Mouse (Mus musculus) hindbrain, embryonic 10.5 days (tissue): ENCODE results near the gene Eif3d. TPM values are rescaled to one million over a fixed set of nuclear protein-coding genes. Genes with fewer than 3 reads are reported as not detected.

Experiments
- polyA plus RNA-seq: library from polyadenylated mRNA; unstranded; fragments of >200 nt; fragmentation: Nextera tagmentation; extraction: Ambion mirVana; gene quantifications from 2 replicates; pipeline ENCODE4 v1.2.1, GENCODE M21; 2016

Eif3d gene
- polyA plus RNA-seq, 1 experiment from 2014 or later, result 241 TPM

Other genes with a start within 250 kb of the Eif3d start
- not detected in 2 replicates for gene Apol9b, start 241.8 kb downstream of the Eif3d start, polyA plus RNA-seq
- 0.14 and 0.20 TPM in 2 replicates for gene Apol8, start 213.8 kb downstream of the Eif3d start, polyA plus RNA-seq
- 32.7 and 38.4 TPM in 2 replicates for gene Myh9, start 128.6 kb downstream of the Eif3d start, polyA plus RNA-seq
- gene Txn2, start 41.8 kb downstream of the Eif3d start, polyA plus RNA-seq, result 286 and 294 TPM in 2 replicates
- 5.5 and 5.9 TPM in 2 replicates for gene Foxred2, start 14.1 kb downstream of the Eif3d start, polyA plus RNA-seq
- 0.24 and 0.92 TPM in 2 replicates for gene Cacng2, start 149.2 kb upstream of the Eif3d start, polyA plus RNA-seq
- 156 and 171 TPM in 2 replicates for gene Ift27, start 203.3 kb upstream of the Eif3d start, polyA plus RNA-seq
- 0.39 and 0.52 TPM in 2 replicates for gene Pvalb, start 235.6 kb upstream of the Eif3d start, polyA plus RNA-seq